Mouse (Mus musculus): ENCODE data around the gene Svbp.

DNA sequence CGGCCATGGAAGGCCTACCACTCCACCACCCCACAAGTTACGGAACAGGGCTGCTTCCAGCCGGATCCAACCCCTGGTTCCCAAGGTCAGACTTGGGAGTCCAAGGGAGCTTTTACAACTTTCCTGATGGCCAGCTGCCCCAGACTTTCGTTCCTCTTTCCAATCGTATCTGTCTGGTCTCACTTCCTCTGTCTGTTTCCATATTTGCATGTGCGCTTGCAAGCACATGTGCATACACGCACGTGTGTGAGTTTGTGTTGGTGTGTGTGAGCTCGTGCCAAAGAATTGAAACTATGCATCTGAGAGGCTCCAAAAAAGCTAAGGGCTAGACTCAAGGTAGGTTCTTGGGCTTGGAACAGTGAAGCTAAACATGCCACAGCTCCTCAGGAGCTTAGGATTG is 13.7 kb upstream of the Svbp start:
- TF ChIP-seq CTCF (IDR thresholded peaks at IDR 0.05; ENCODE audit: low read depth, low read length) (no peak), POLR2A (IDR thresholded peaks at IDR 0.05; ENCODE audit: insufficient read depth, low read length) (no peak)

All from ES-Bruce4 (cell line).